Mouse (Mus musculus): ENCODE data around the gene Tmem136. TPM values are rescaled to one million over a fixed set of nuclear protein-coding genes. Genes with fewer than 3 reads are reported as not detected.
A peak's percentile ranks its signal among the peaks of the same experiment; 100 is the strongest.

Gene Tmem136
- polyA plus RNA-seq, 2 experiments: 9.6 to 16.3 TPM

GRCm38 (mm10) chr9:43105664-43106361, 10.6 kb downstream of the Tmem136 start:
- H3K9ac ChIP-seq (ENCODE audit: low read depth, low read length, severe bottlenecking): peak overlapping the region; percentile 93
- DNase-seq (ENCODE audit: low spot score) (peak; percentile 96), ATAC-seq (ENCODE audit: low FRiP score, low read depth) (peak; percentile 90)
- peaks cover 4% of the 10 kb centered on the region; the same call in 1 of the 2 replicates for H3K36me3 ChIP-seq (ENCODE audit: control insufficient read depth, insufficient read depth, low read length)
- no peaks in the 10 kb centered on the region for H3K27me3 ChIP-seq (ENCODE audit: control insufficient read depth, insufficient read depth, low read length)
- peaks cover 26% of the 10 kb centered on the region for H3K4me1 ChIP-seq (ENCODE audit: control insufficient read depth, insufficient read depth, low read length)
- peak overlapping the region; percentile 93 for H3K27ac ChIP-seq (replicated peaks; ENCODE audit: low read depth, low read length)
- no peaks in the 10 kb centered on the region for H3K9me3 ChIP-seq (ENCODE audit: control insufficient read depth, low read length)
- H3K4me2 ChIP-seq (replicated peaks; ENCODE audit: low read depth, low read length, severe bottlenecking): peak overlapping the region; percentile 71
- peak overlapping the region; percentile 92 for H3K4me3 ChIP-seq (replicated peaks; ENCODE audit: low read length)
- TF ChIP-seq POLR2A (IDR thresholded peaks at IDR 0.05; ENCODE audit: borderline replicate concordance, extremely low read depth, insufficient read depth, insufficient read length): 0 out of 2 replicates have a peak, but pooled peaks have one; percentile 59
- under 1% methylated on average over 52 of the region's 91 CpGs for WGBS

GRCm38 (mm10) chr9:43104873-43105663, 11.3 kb downstream of the Tmem136 start:
- TF ChIP-seq POLR2A (IDR thresholded peaks at IDR 0.05; ENCODE audit: borderline replicate concordance, extremely low read depth, insufficient read depth, insufficient read length): no peak
- peak overlapping the region; percentile 93 for H3K27ac ChIP-seq (replicated peaks; ENCODE audit: low read depth, low read length)
- H3K4me3 ChIP-seq (replicated peaks; ENCODE audit: low read length): peak overlapping the region; percentile 92
- ATAC-seq (ENCODE audit: low FRiP score, low read depth): no peak
- DNase-seq (ENCODE audit: low spot score): peak; percentile 28
- peak overlapping the region; percentile 93 for H3K9ac ChIP-seq (ENCODE audit: low read depth, low read length, severe bottlenecking)
- under 1% methylated on average over 20 of the region's 40 CpGs for WGBS
- peak overlapping the region; percentile 71 for H3K4me2 ChIP-seq (replicated peaks; ENCODE audit: low read depth, low read length, severe bottlenecking)
- no peaks in the 10 kb centered on the region for H3K9me3 ChIP-seq (ENCODE audit: control insufficient read depth, low read length)
- H3K4me1 ChIP-seq (ENCODE audit: control insufficient read depth, insufficient read depth, low read length): peaks cover 26% of the 10 kb centered on the region
- H3K27me3 ChIP-seq (ENCODE audit: control insufficient read depth, insufficient read depth, low read length): no peaks in the 10 kb centered on the region
- H3K36me3 ChIP-seq (ENCODE audit: control insufficient read depth, insufficient read depth, low read length): no peaks in the 10 kb centered on the region

- no peak for DNase-seq (ENCODE audit: low spot score)
- no peak overlapping the region for H3K27ac ChIP-seq (replicated peaks; ENCODE audit: low read depth, low read length)
- 2% methylated on average over 4 of the region's 4 CpGs for WGBS
These were observed 11.9 kb downstream of the Tmem136 start for GRCm38 (mm10) chr9:43104526-43104872.

GRCm38 (mm10) chr9:43103675-43104299, 12.6 kb downstream of the Tmem136 start:
- Histone ChIP-seq H3K4me2 (replicated peaks; ENCODE audit: low read depth, low read length, severe bottlenecking) (peak overlapping the region; percentile 71), H3K9ac (ENCODE audit: low read depth, low read length, severe bottlenecking) (0 out of 2 replicates have a peak overlapping the region, but pooled peaks have one; percentile 93)

More at GRCm38 (mm10) chr9:43104526-43104872, 11.9 kb downstream of the Tmem136 start:
- TF ChIP-seq POLR2A (IDR thresholded peaks at IDR 0.05; ENCODE audit: borderline replicate concordance, extremely low read depth, insufficient read depth, insufficient read length): no peak
- ATAC-seq (ENCODE audit: low FRiP score, low read depth): no peak
- Histone ChIP-seq H3K4me3 (replicated peaks; ENCODE audit: low read length) (peak overlapping the region; percentile 92), H3K4me1 (ENCODE audit: control insufficient read depth, insufficient read depth, low read length) (peaks cover 28% of the 10 kb centered on the region), H3K27me3 (ENCODE audit: control insufficient read depth, insufficient read depth, low read length) (no peaks in the 10 kb centered on the region), H3K36me3 (ENCODE audit: control insufficient read depth, insufficient read depth, low read length) (no peaks in the 10 kb centered on the region), H3K4me2 (replicated peaks; ENCODE audit: low read depth, low read length, severe bottlenecking) (peak overlapping the region; percentile 71), H3K9ac (ENCODE audit: low read depth, low read length, severe bottlenecking) (peak overlapping the region; percentile 93), H3K9me3 (ENCODE audit: control insufficient read depth, low read length) (no peaks in the 10 kb centered on the region)

GRCm38 (mm10) chr9:43102931-43103330, 13.4 kb downstream of the Tmem136 start:
- H3K27me3 ChIP-seq (ENCODE audit: control insufficient read depth, insufficient read depth, low read length): no peaks in the 10 kb centered on the region
- no peak for ATAC-seq (ENCODE audit: low FRiP score, low read depth)
- 94% methylated on average over 2 of the region's 2 CpGs for WGBS
- H3K36me3 ChIP-seq (ENCODE audit: control insufficient read depth, insufficient read depth, low read length): no peaks in the 10 kb centered on the region
- no peaks in the 10 kb centered on the region for H3K9me3 ChIP-seq (ENCODE audit: control insufficient read depth, low read length)
- peak overlapping the region; percentile 71 for H3K4me2 ChIP-seq (replicated peaks; ENCODE audit: low read depth, low read length, severe bottlenecking)
- 0 out of 2 replicates have a peak overlapping the region, but pooled peaks have one; percentile 3 for H3K9ac ChIP-seq (ENCODE audit: low read depth, low read length, severe bottlenecking)
- H3K4me3 ChIP-seq (replicated peaks; ENCODE audit: low read length): peak overlapping the region; percentile 92; the same call in 1 of the 2 replicates
- no peak for DNase-seq (ENCODE audit: low spot score)
- peaks cover 28% of the 10 kb centered on the region for H3K4me1 ChIP-seq (ENCODE audit: control insufficient read depth, insufficient read depth, low read length)
- TF ChIP-seq POLR2A (IDR thresholded peaks at IDR 0.05; ENCODE audit: borderline replicate concordance, extremely low read depth, insufficient read depth, insufficient read length): no peak
- H3K27ac ChIP-seq (replicated peaks; ENCODE audit: low read depth, low read length): no peak overlapping the region

More at GRCm38 (mm10) chr9:43103675-43104299, 12.6 kb downstream of the Tmem136 start:
- no peaks in the 10 kb centered on the region for H3K9me3 ChIP-seq (ENCODE audit: control insufficient read depth, low read length)
- TF ChIP-seq POLR2A (IDR thresholded peaks at IDR 0.05; ENCODE audit: borderline replicate concordance, extremely low read depth, insufficient read depth, insufficient read length): no peak
- ATAC-seq (ENCODE audit: low FRiP score, low read depth): no peak
- 24% methylated on average over 4 of the region's 4 CpGs for WGBS
- DNase-seq (ENCODE audit: low spot score): no peak
- no peaks in the 10 kb centered on the region for H3K36me3 ChIP-seq (ENCODE audit: control insufficient read depth, insufficient read depth, low read length)
- no peaks in the 10 kb centered on the region for H3K27me3 ChIP-seq (ENCODE audit: control insufficient read depth, insufficient read depth, low read length)
- H3K4me3 ChIP-seq (replicated peaks; ENCODE audit: low read length): peak overlapping the region; percentile 92
- H3K27ac ChIP-seq (replicated peaks; ENCODE audit: low read depth, low read length): no peak overlapping the region
- peaks cover 28% of the 10 kb centered on the region for H3K4me1 ChIP-seq (ENCODE audit: control insufficient read depth, insufficient read depth, low read length)

All from limb, embryonic 14.5 days (tissue).